Mouse (Mus musculus) gastrocnemius, adult 18-20 months (tissue): ENCODE data around the gene Agr2. TPM values are rescaled to one million over a fixed set of nuclear protein-coding genes. Genes with fewer than 3 reads are reported as not detected.

Experiments
- total RNA-seq, 2 experiments: library from RNA; stranded (reverse); gene quantifications; 2 replicates each; pipeline ENCODE4 v1.2.3; 2021

Gene Agr2
- total RNA-seq, 2 experiments from 2014 or later, result not detected

Other genes starting within 250 kb of the Agr2 start
- not detected for gene Agr3, start 67.3 kb upstream of the Agr2 start, total RNA-seq
- gene Tspan13, start 49.6 kb downstream of the Agr2 start, total RNA-seq, result 10 to 100 TPM; 18.9 to 23.8 TPM
- gene Ankmy2, start 164.2 kb downstream of the Agr2 start, total RNA-seq, result 1 to 10 TPM; 5.3 to 5.4 TPM
- 100 to 1,000 TPM; 105 to 125 TPM for gene Bzw2, start 165.2 kb downstream of the Agr2 start, total RNA-seq